Mouse (Mus musculus): ENCODE data around the gene Rps25. TPM values are rescaled to one million over a fixed set of nuclear protein-coding genes. Genes with fewer than 3 reads are reported as not detected.

The Rps25 gene
- polyA plus RNA-seq, 1 experiment from 2014 or later: 1,766 TPM

- ATAC-seq (ENCODE audit: insufficient read depth, low FRiP score, low TSS enrichment): no peak
- Histone ChIP-seq H3K4me1 (ENCODE audit: control insufficient read depth, insufficient read depth, low read length) (peaks cover 12% of the 10 kb centered on the region), H3K4me2 (ENCODE audit: low read depth) (peak overlapping the region; percentile 47), H3K4me3 (ENCODE audit: low read depth, low read length) (peak overlapping the region; percentile 69), H3K9me3 (ENCODE audit: control insufficient read depth, low read length) (no peaks in the 10 kb centered on the region), H3K9ac (ENCODE audit: low read length) (peak overlapping the region; percentile 68), H3K27me3 (ENCODE audit: control insufficient read depth, insufficient read depth, low read length) (no peaks in the 10 kb centered on the region), H3K27ac (ENCODE audit: low read depth, low read length) (peak overlapping the region; percentile 72; the same call in 1 of the 2 replicates), H3K36me3 (ENCODE audit: control insufficient read depth, insufficient read depth, low read length) (peaks cover 18% of the 10 kb centered on the region)
- no peak for DNase-seq (ENCODE audit: low spot score)
- 92% methylated on average over 5 of the region's 5 CpGs for WGBS
Measured at GRCm38 (mm10) chr9:44378153-44378730, 28.7 kb upstream of the Rps25 start.

GRCm38 (mm10) chr9:44379054-44379834 lies 27.7 kb upstream of the Rps25 start, which contains the start of gene Hyou1:
Hyou1 (plus strand) TSS chr9:44379490.
- peak; percentile 100 for DNase-seq (ENCODE audit: low spot score)
- Histone ChIP-seq H3K4me3 (ENCODE audit: low read depth, low read length) (peak within 1 kb of the TSS; percentile 69), H3K4me2 (ENCODE audit: low read depth) (peak within 1 kb of the TSS; percentile 89), H3K36me3 (ENCODE audit: control insufficient read depth, insufficient read depth, low read length) (peaks cover 23% of the 10 kb centered on the region), H3K4me1 (ENCODE audit: control insufficient read depth, insufficient read depth, low read length) (peaks cover 12% of the 10 kb centered on the region), H3K9me3 (ENCODE audit: control insufficient read depth, low read length) (no peaks in the 10 kb centered on the region), H3K27me3 (ENCODE audit: control insufficient read depth, insufficient read depth, low read length) (no peaks in the 10 kb centered on the region), H3K27ac (ENCODE audit: low read depth, low read length) (peak within 1 kb of the TSS; percentile 72), H3K9ac (ENCODE audit: low read length) (peak within 1 kb of the TSS; percentile 85)
- ATAC-seq (ENCODE audit: insufficient read depth, low FRiP score, low TSS enrichment): peak; percentile 97
- under 1% methylated on average over 83 of the region's 83 CpGs for WGBS

- WGBS: 11% methylated on average over 15 of the region's 15 CpGs
- peaks cover 28% of the 10 kb centered on the region for H3K36me3 ChIP-seq (ENCODE audit: control insufficient read depth, insufficient read depth, low read length)
Measured at GRCm38 (mm10) chr9:44379862-44380261, 27.1 kb upstream of the Rps25 start.

GRCm38 (mm10) chr9:44384596-44384995 lies 22.3 kb upstream of the Rps25 start:
- 92% methylated on average over 13 of the region's 13 CpGs for WGBS
- no peak for ATAC-seq (ENCODE audit: insufficient read depth, low FRiP score, low TSS enrichment)
- H3K4me3 ChIP-seq (ENCODE audit: low read depth, low read length): no peak overlapping the region

More at GRCm38 (mm10) chr9:44379862-44380261, 27.1 kb upstream of the Rps25 start:
- ATAC-seq (ENCODE audit: insufficient read depth, low FRiP score, low TSS enrichment) (peak; percentile 31), DNase-seq (ENCODE audit: low spot score) (no peak)
- peaks cover 12% of the 10 kb centered on the region for H3K4me1 ChIP-seq (ENCODE audit: control insufficient read depth, insufficient read depth, low read length)
- H3K9ac ChIP-seq (ENCODE audit: low read length): peak overlapping the region; percentile 85
- H3K27ac ChIP-seq (ENCODE audit: low read depth, low read length): peak overlapping the region; percentile 58
- H3K27me3 ChIP-seq (ENCODE audit: control insufficient read depth, insufficient read depth, low read length): no peaks in the 10 kb centered on the region
- peak overlapping the region; percentile 89 for H3K4me2 ChIP-seq (ENCODE audit: low read depth)
- H3K9me3 ChIP-seq (ENCODE audit: control insufficient read depth, low read length): no peaks in the 10 kb centered on the region
- peak overlapping the region; percentile 69 for H3K4me3 ChIP-seq (ENCODE audit: low read depth, low read length)

GRCm38 (mm10) chr9:44387221-44387620 lies 19.7 kb upstream of the Rps25 start:
- WGBS: 89% methylated on average over 3 of the region's 3 CpGs
- Histone ChIP-seq H3K9me3 (ENCODE audit: control insufficient read depth, low read length) (no peaks in the 10 kb centered on the region), H3K4me3 (ENCODE audit: low read depth, low read length) (no peak overlapping the region), H3K27me3 (ENCODE audit: control insufficient read depth, insufficient read depth, low read length) (no peaks in the 10 kb centered on the region), H3K4me2 (ENCODE audit: low read depth) (no peak overlapping the region), H3K27ac (ENCODE audit: low read depth, low read length) (no peak overlapping the region), H3K36me3 (ENCODE audit: control insufficient read depth, insufficient read depth, low read length) (peaks cover 46% of the 10 kb centered on the region), H3K4me1 (ENCODE audit: control insufficient read depth, insufficient read depth, low read length) (no peaks in the 10 kb centered on the region), H3K9ac (ENCODE audit: low read length) (no peak overlapping the region)
- DNase-seq (ENCODE audit: low spot score): no peak
- ATAC-seq (ENCODE audit: insufficient read depth, low FRiP score, low TSS enrichment): no peak

More at GRCm38 (mm10) chr9:44384596-44384995, 22.3 kb upstream of the Rps25 start:
- Histone ChIP-seq H3K4me1 (ENCODE audit: control insufficient read depth, insufficient read depth, low read length) (peaks cover 9% of the 10 kb centered on the region), H3K4me2 (ENCODE audit: low read depth) (no peak overlapping the region), H3K27ac (ENCODE audit: low read depth, low read length) (no peak overlapping the region), H3K9me3 (ENCODE audit: control insufficient read depth, low read length) (no peaks in the 10 kb centered on the region), H3K9ac (ENCODE audit: low read length) (no peak overlapping the region), H3K36me3 (ENCODE audit: control insufficient read depth, insufficient read depth, low read length) (peaks cover 49% of the 10 kb centered on the region), H3K27me3 (ENCODE audit: control insufficient read depth, insufficient read depth, low read length) (no peaks in the 10 kb centered on the region)
- no peak for DNase-seq (ENCODE audit: low spot score)

GRCm38 (mm10) chr9:44389273-44389672 lies 17.7 kb upstream of the Rps25 start:
- no peak overlapping the region for H3K9ac ChIP-seq (ENCODE audit: low read length)
- WGBS: 66% methylated on average over 8 of the region's 8 CpGs
- no peak overlapping the region for H3K4me3 ChIP-seq (ENCODE audit: low read depth, low read length)
- no peak overlapping the region for H3K27ac ChIP-seq (ENCODE audit: low read depth, low read length)
- no peaks in the 10 kb centered on the region for H3K4me1 ChIP-seq (ENCODE audit: control insufficient read depth, insufficient read depth, low read length)
- peaks cover 32% of the 10 kb centered on the region for H3K36me3 ChIP-seq (ENCODE audit: control insufficient read depth, insufficient read depth, low read length)
- no peaks in the 10 kb centered on the region for H3K9me3 ChIP-seq (ENCODE audit: control insufficient read depth, low read length)
- ATAC-seq (ENCODE audit: insufficient read depth, low FRiP score, low TSS enrichment): no peak
- DNase-seq (ENCODE audit: low spot score): peak; percentile 45
- H3K27me3 ChIP-seq (ENCODE audit: control insufficient read depth, insufficient read depth, low read length): no peaks in the 10 kb centered on the region
- no peak overlapping the region for H3K4me2 ChIP-seq (ENCODE audit: low read depth)

GRCm38 (mm10) chr9:44391466-44391865 lies 15.5 kb upstream of the Rps25 start:
- Histone ChIP-seq H3K9ac (ENCODE audit: low read length) (no peak overlapping the region), H3K36me3 (ENCODE audit: control insufficient read depth, insufficient read depth, low read length) (peaks cover 18% of the 10 kb centered on the region), H3K4me1 (ENCODE audit: control insufficient read depth, insufficient read depth, low read length) (no peaks in the 10 kb centered on the region), H3K27me3 (ENCODE audit: control insufficient read depth, insufficient read depth, low read length) (no peaks in the 10 kb centered on the region), H3K27ac (ENCODE audit: low read depth, low read length) (no peak overlapping the region), H3K4me3 (ENCODE audit: low read depth, low read length) (no peak overlapping the region), H3K4me2 (ENCODE audit: low read depth) (no peak overlapping the region), H3K9me3 (ENCODE audit: control insufficient read depth, low read length) (no peaks in the 10 kb centered on the region)
- 45% methylated on average over 4 of the region's 4 CpGs for WGBS
- DNase-seq (ENCODE audit: low spot score) (peak; percentile 75), ATAC-seq (ENCODE audit: insufficient read depth, low FRiP score, low TSS enrichment) (0 out of 2 replicates have a peak, but pooled peaks have one; percentile 48)

GRCm38 (mm10) chr9:44396684-44397411 lies 10.1 kb upstream of the Rps25 start, which contains the start of gene Slc37a4:
Slc37a4 (plus strand) TSS chr9:44396852.
- Histone ChIP-seq H3K4me3 (ENCODE audit: low read depth, low read length) (peak within 1 kb of the TSS; percentile 62), H3K4me2 (ENCODE audit: low read depth) (peak within 1 kb of the TSS; percentile 96), H3K4me1 (ENCODE audit: control insufficient read depth, insufficient read depth, low read length) (peaks cover 7% of the 10 kb centered on the region; the same call in 1 of the 2 replicates), H3K36me3 (ENCODE audit: control insufficient read depth, insufficient read depth, low read length) (peaks cover 6% of the 10 kb centered on the region), H3K27ac (ENCODE audit: low read depth, low read length) (peak within 1 kb of the TSS; percentile 70), H3K9me3 (ENCODE audit: control insufficient read depth, low read length) (no peaks in the 10 kb centered on the region), H3K27me3 (ENCODE audit: control insufficient read depth, insufficient read depth, low read length) (no peaks in the 10 kb centered on the region), H3K9ac (ENCODE audit: low read length) (peak within 1 kb of the TSS; percentile 79)
- DNase-seq (ENCODE audit: low spot score): peak; percentile 88
- ATAC-seq (ENCODE audit: insufficient read depth, low FRiP score, low TSS enrichment): peak; percentile 95
- WGBS: under 1% methylated on average over 43 of the region's 43 CpGs
